In the genomic region with DNA sequence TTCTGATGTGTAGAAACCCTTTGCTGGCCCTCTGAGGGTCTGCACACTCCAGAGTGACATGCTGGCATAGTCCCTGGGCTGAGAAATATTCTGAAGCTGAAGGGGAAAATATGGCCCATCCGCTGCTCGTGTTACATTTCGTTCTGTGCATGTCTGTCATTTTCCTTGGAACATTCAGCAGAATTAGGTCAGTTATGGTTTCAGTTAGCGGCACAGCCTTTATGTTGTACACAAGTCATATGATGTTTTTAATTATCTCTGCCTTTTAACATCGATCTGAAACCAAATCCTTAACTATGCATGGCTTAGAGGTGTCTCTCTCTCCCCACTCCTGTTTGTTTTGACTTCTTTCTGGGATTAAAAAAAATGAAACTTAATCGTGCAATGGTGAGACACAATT, we compare ENCODE assay signal across 21 mouse cellular contexts.
DNase-seq lines count a peak whose midpoint lies in the region; ATAC-seq and TF ChIP-seq lines count a peak whose summit lies in the region.
"Had no signal": no experiment of that assay in that cellular context is flagged by ENCODE, and none has a peak within 500 bp of the region (broad histone marks: within the 10 kb centered on the region; RNA-seq: fewer than 3 reads in every experiment).

No protein-coding gene starts in this region.

- 88% methylated on average over 6 of the region's 6 CpGs for WGBS in intestine, embryonic 14.5 days
- WGBS in intestine, postnatal 0 days = 88% methylated on average over 6 of the region's 6 CpGs
- 47% methylated on average over 6 of the region's 6 CpGs for WGBS in embryonic facial prominence, embryonic 10.5 days
- 20% methylated on average over 6 of the region's 6 CpGs for WGBS in embryonic facial prominence, embryonic 12.5 days
- WGBS in limb, embryonic 10.5 days = 50% methylated on average over 6 of the region's 6 CpGs
- 89% methylated on average over 6 of the region's 6 CpGs for WGBS in midbrain, embryonic 14.5 days
- 83% methylated on average over 6 of the region's 6 CpGs for WGBS in forebrain, embryonic 14.5 days

- H3K27me3 ChIP-seq in intestine, embryonic 14.5 days (replicated peaks; ENCODE audit: control insufficient read depth, insufficient read depth, low read length) = no peaks in the 10 kb centered on the region
- no peaks in the 10 kb centered on the region for H3K27me3 ChIP-seq in intestine, postnatal 0 days (replicated peaks; ENCODE audit: control insufficient read depth, insufficient read depth, low read length)
- no peaks in the 10 kb centered on the region for H3K27me3 ChIP-seq in embryonic facial prominence, embryonic 10.5 days (replicated peaks; ENCODE audit: low read depth, poor library complexity, severe bottlenecking)
- H3K27me3 ChIP-seq in embryonic facial prominence, embryonic 12.5 days = no peaks in the 10 kb centered on the region
- no peaks in the 10 kb centered on the region for H3K27me3 ChIP-seq in limb, embryonic 10.5 days (ENCODE audit: low read depth, poor library complexity, severe bottlenecking)
- H3K27me3 ChIP-seq in midbrain, embryonic 14.5 days (ENCODE audit: control insufficient read depth, insufficient read depth, low read length) = no peaks in the 10 kb centered on the region
- no peaks in the 10 kb centered on the region for H3K27me3 ChIP-seq in forebrain, embryonic 14.5 days (replicated peaks; ENCODE audit: control insufficient read depth, insufficient read depth, low read length)
- H3K27me3 ChIP-seq: forebrain, embryonic 15.5 days; heart, embryonic 15.5 days; hindbrain, embryonic 13.5 days; intestine, embryonic 15.5 days had no signal

- no peaks in the 10 kb centered on the region for H3K36me3 ChIP-seq in intestine, embryonic 14.5 days (ENCODE audit: control insufficient read depth, insufficient read depth, low read length)
- H3K36me3 ChIP-seq in intestine, postnatal 0 days (ENCODE audit: control insufficient read depth, insufficient read depth) = no peaks in the 10 kb centered on the region
- H3K36me3 ChIP-seq in embryonic facial prominence, embryonic 10.5 days (replicated peaks) = no peaks in the 10 kb centered on the region
- H3K36me3 ChIP-seq in embryonic facial prominence, embryonic 12.5 days = no peaks in the 10 kb centered on the region
- H3K36me3 ChIP-seq in limb, embryonic 10.5 days = no peaks in the 10 kb centered on the region
- H3K36me3 ChIP-seq in midbrain, embryonic 14.5 days (ENCODE audit: control insufficient read depth, insufficient read depth, low read length) = no peaks in the 10 kb centered on the region
- no peaks in the 10 kb centered on the region for H3K36me3 ChIP-seq in forebrain, embryonic 14.5 days (ENCODE audit: control insufficient read depth, insufficient read depth, low read length)
- H3K36me3 ChIP-seq: forebrain, embryonic 15.5 days; heart, embryonic 15.5 days; hindbrain, embryonic 13.5 days; intestine, embryonic 15.5 days had no signal

- no peak overlapping the region for H3K27ac ChIP-seq in intestine, embryonic 14.5 days (ENCODE audit: low read depth)
- no peak overlapping the region for H3K27ac ChIP-seq in intestine, postnatal 0 days (ENCODE audit: low read depth, low read length)
- no peak overlapping the region; the same call in 1 of the 2 replicates for H3K27ac ChIP-seq in embryonic facial prominence, embryonic 10.5 days (replicated peaks)
- H3K27ac ChIP-seq in embryonic facial prominence, embryonic 12.5 days = peak overlapping the region; percentile 69
- H3K27ac ChIP-seq in limb, embryonic 10.5 days = peak overlapping the region; percentile 68; the same call in 1 of the 2 replicates
- H3K27ac ChIP-seq in midbrain, embryonic 14.5 days (replicated peaks; ENCODE audit: low read depth, low read length) = no peak overlapping the region
- no peak overlapping the region for H3K27ac ChIP-seq in forebrain, embryonic 14.5 days (ENCODE audit: low read depth, low read length)
- H3K27ac ChIP-seq: forebrain, embryonic 15.5 days; heart, embryonic 15.5 days; hindbrain, embryonic 13.5 days; hindbrain, postnatal 0 days; intestine, embryonic 15.5 days had no signal

- ATAC-seq in intestine, embryonic 14.5 days (replicated peaks; ENCODE audit: low FRiP score, low TSS enrichment, low read depth) = no peak
- ATAC-seq in intestine, postnatal 0 days = no peak
- 0 out of 2 replicates have a peak, but pooled peaks have one; percentile 52 for ATAC-seq in embryonic facial prominence, embryonic 12.5 days (ENCODE audit: insufficient number of reproducible peaks, insufficient read depth, low FRiP score, low TSS enrichment)
- no peak for ATAC-seq in midbrain, embryonic 14.5 days (ENCODE audit: low FRiP score, low TSS enrichment)
- no peak for ATAC-seq in forebrain, embryonic 14.5 days
- ATAC-seq: forebrain, embryonic 15.5 days; hindbrain, postnatal 0 days; intestine, embryonic 15.5 days had no signal

- DNase-seq in intestine, embryonic 14.5 days (ENCODE audit: low spot score) = peak; percentile 29
- peak; percentile 42 for DNase-seq in embryonic facial prominence, embryonic 10.5 days (ENCODE audit: low spot score)
- no peak for DNase-seq in limb, embryonic 10.5 days (ENCODE audit: low spot score)
- DNase-seq in midbrain, embryonic 14.5 days = no peak
- no peak for DNase-seq in left cerebral cortex, adult 11 months (ENCODE audit: low spot score)
- DNase-seq in forebrain, embryonic 14.5 days (ENCODE audit: low spot score) = no peak
- DNase-seq: adrenal gland, adult 2 months; adrenal gland, postnatal 25 days; cerebellum, adult 2 months; cerebellum, postnatal 14 days; gastrocnemius, postnatal 36 days; heart, adult 18-20 months; heart, postnatal 14 days had no signal

- H3K4me3 ChIP-seq in intestine, embryonic 14.5 days (ENCODE audit: low read depth, low read length) = no peak overlapping the region
- no peak overlapping the region for H3K4me3 ChIP-seq in intestine, postnatal 0 days (ENCODE audit: low read depth, low read length)
- H3K4me3 ChIP-seq in embryonic facial prominence, embryonic 10.5 days = no peak overlapping the region
- H3K4me3 ChIP-seq in embryonic facial prominence, embryonic 12.5 days = no peak overlapping the region
- no peak overlapping the region for H3K4me3 ChIP-seq in limb, embryonic 10.5 days
- H3K4me3 ChIP-seq in midbrain, embryonic 14.5 days (replicated peaks; ENCODE audit: low read depth, low read length) = no peak overlapping the region
- H3K4me3 ChIP-seq in forebrain, embryonic 14.5 days (ENCODE audit: low read depth, low read length) = no peak overlapping the region
- H3K4me3 ChIP-seq: forebrain, embryonic 15.5 days; heart, embryonic 15.5 days; hindbrain, embryonic 13.5 days; intestine, embryonic 15.5 days had no signal

- no peak overlapping the region for H3K9ac ChIP-seq in intestine, embryonic 14.5 days (ENCODE audit: low read length)
- H3K9ac ChIP-seq in intestine, postnatal 0 days (ENCODE audit: low read depth, low read length) = no peak overlapping the region
- no peak overlapping the region for H3K9ac ChIP-seq in embryonic facial prominence, embryonic 12.5 days
- no peak overlapping the region for H3K9ac ChIP-seq in midbrain, embryonic 14.5 days (replicated peaks; ENCODE audit: low read length)
- H3K9ac ChIP-seq in forebrain, embryonic 14.5 days (ENCODE audit: low read length) = no peak overlapping the region
- H3K9ac ChIP-seq: forebrain, embryonic 15.5 days; heart, embryonic 15.5 days; hindbrain, embryonic 13.5 days; intestine, embryonic 15.5 days had no signal

- H3K4me1 ChIP-seq in intestine, embryonic 14.5 days (replicated peaks; ENCODE audit: control insufficient read depth, insufficient read depth, low read length) = no peaks in the 10 kb centered on the region
- no peaks in the 10 kb centered on the region for H3K4me1 ChIP-seq in intestine, postnatal 0 days (replicated peaks; ENCODE audit: control insufficient read depth, insufficient read depth, low read length)
- peaks cover 20% of the 10 kb centered on the region for H3K4me1 ChIP-seq in embryonic facial prominence, embryonic 10.5 days
- peaks cover 11% of the 10 kb centered on the region; the same call in 1 of the 2 replicates for H3K4me1 ChIP-seq in embryonic facial prominence, embryonic 12.5 days
- peaks cover 15% of the 10 kb centered on the region for H3K4me1 ChIP-seq in limb, embryonic 10.5 days
- H3K4me1 ChIP-seq in midbrain, embryonic 14.5 days (ENCODE audit: control insufficient read depth, insufficient read depth, low read length) = no peaks in the 10 kb centered on the region
- no peaks in the 10 kb centered on the region for H3K4me1 ChIP-seq in forebrain, embryonic 14.5 days (ENCODE audit: control insufficient read depth, insufficient read depth, low read length)
- H3K4me1 ChIP-seq: forebrain, embryonic 15.5 days; heart, embryonic 15.5 days; hindbrain, embryonic 13.5 days; intestine, embryonic 15.5 days had no signal

- no peaks in the 10 kb centered on the region for H3K9me3 ChIP-seq in intestine, embryonic 14.5 days (ENCODE audit: control insufficient read depth, low read length)
- no peaks in the 10 kb centered on the region for H3K9me3 ChIP-seq in intestine, postnatal 0 days (ENCODE audit: control insufficient read depth)
- H3K9me3 ChIP-seq in embryonic facial prominence, embryonic 10.5 days = no peaks in the 10 kb centered on the region
- H3K9me3 ChIP-seq in embryonic facial prominence, embryonic 12.5 days = 0 out of 2 replicates have a peak, but pooled peaks cover 5% of the 10 kb centered on the region
- no peaks in the 10 kb centered on the region for H3K9me3 ChIP-seq in limb, embryonic 10.5 days (replicated peaks)
- no peaks in the 10 kb centered on the region for H3K9me3 ChIP-seq in midbrain, embryonic 14.5 days (ENCODE audit: control insufficient read depth, low read length)
- H3K9me3 ChIP-seq in forebrain, embryonic 14.5 days (replicated peaks; ENCODE audit: control insufficient read depth, low read length) = no peaks in the 10 kb centered on the region
- H3K9me3 ChIP-seq: forebrain, embryonic 15.5 days; heart, embryonic 15.5 days; hindbrain, embryonic 13.5 days; intestine, embryonic 15.5 days had no signal

- no peak for TF ChIP-seq CTCF in intestine, postnatal 0 days (IDR thresholded peaks at IDR 0.05; ENCODE audit: low read depth)

- no peak overlapping the region for H3K4me2 ChIP-seq in intestine, embryonic 14.5 days (ENCODE audit: low read length)
- no peak overlapping the region for H3K4me2 ChIP-seq in intestine, postnatal 0 days (replicated peaks; ENCODE audit: low read depth)
- H3K4me2 ChIP-seq in embryonic facial prominence, embryonic 12.5 days (replicated peaks) = no peak overlapping the region
- H3K4me2 ChIP-seq in midbrain, embryonic 14.5 days (ENCODE audit: low read length) = no peak overlapping the region
- no peak overlapping the region for H3K4me2 ChIP-seq in forebrain, embryonic 14.5 days (ENCODE audit: low read length)
- H3K4me2 ChIP-seq: forebrain, embryonic 15.5 days; heart, embryonic 11.5 days; heart, embryonic 15.5 days; hindbrain, embryonic 13.5 days; intestine, embryonic 15.5 days had no signal

Comparison
In these comparisons a context has a peak if more than half of its experiments do, and no peak if none do; other contexts are left out.
1. H3K27ac ChIP-seq: peak in embryonic facial prominence, embryonic 12.5 days (single experiment) and limb, embryonic 10.5 days (single experiment); none in intestine, embryonic 14.5 days (single experiment), intestine, postnatal 0 days (single experiment), embryonic facial prominence, embryonic 10.5 days (single experiment), midbrain, embryonic 14.5 days (single experiment) and forebrain, embryonic 14.5 days (single experiment).
2. DNase-seq: peak in intestine, embryonic 14.5 days (single experiment) and embryonic facial prominence, embryonic 10.5 days (single experiment); none in limb, embryonic 10.5 days (single experiment), midbrain, embryonic 14.5 days (single experiment), left cerebral cortex, adult 11 months (single experiment) and forebrain, embryonic 14.5 days (single experiment).